Mouse (Mus musculus) cortical plate, adult 2 months (tissue): ENCODE measurements around the gene Apod.

Experiments
- CTCF ChIP-seq: fragments of 200-500 bp; IDR thresholded peaks from 2 replicates; pipeline ENCODE4 v1.5.1; 2011; ENCODE audit warnings: mild to moderate bottlenecking, control low read depth, low read length; ENCODE audit not compliant: insufficient read depth; ENCODE audit errors: extremely low read depth
- POLR2A ChIP-seq: fragments of 200-500 bp; IDR thresholded peaks from 2 replicates; pipeline ENCODE4 v1.6.1; 2011; ENCODE audit warnings: mild to moderate bottlenecking, low read length, control low read depth; ENCODE audit not compliant: insufficient read depth; ENCODE audit errors: extremely low read depth

GRCm38 (mm10) chr16:31276962-31277361, 37.6 kb downstream of the Apod start:
- TF ChIP-seq CTCF (no peak), POLR2A (no peak)
